Mouse (Mus musculus): ENCODE data around the gene Ankrd6.

DNA sequence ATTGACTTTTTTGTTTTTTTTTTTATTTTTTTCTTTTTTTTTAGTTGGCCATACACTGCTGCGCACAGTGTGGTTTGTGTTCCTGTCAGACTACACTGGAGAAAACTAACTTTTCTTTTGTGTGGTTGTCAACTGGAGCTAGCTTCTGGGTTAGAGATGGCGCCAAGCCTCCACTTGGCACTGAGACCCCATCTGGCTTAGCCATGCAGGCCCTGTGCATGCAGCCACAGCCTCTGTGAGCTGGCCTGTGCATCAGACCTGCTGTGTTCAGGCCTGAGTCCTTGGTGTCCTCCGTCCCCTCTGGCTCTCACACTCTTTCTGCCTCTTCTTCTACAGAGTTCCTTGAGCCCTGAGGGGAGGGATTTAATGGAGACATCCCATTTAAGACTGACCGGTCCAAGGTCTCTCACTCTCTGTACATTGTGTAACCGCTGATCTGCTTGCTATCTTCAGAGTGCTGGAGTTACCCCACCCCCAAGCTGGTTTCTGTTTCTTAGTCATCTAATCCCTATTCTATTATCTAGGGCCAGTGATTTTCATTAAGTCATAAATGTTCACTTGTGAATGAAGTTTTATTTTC lies 96.9 kb downstream of the Ankrd6 start:
- TF ChIP-seq CTCF (IDR thresholded peaks at IDR 0.05; ENCODE audit: low read depth) (no peak), EP300 (IDR thresholded peaks at IDR 0.05; ENCODE audit: low read depth) (no peak)

All from heart, postnatal 0 days (tissue).